Mouse (Mus musculus): ENCODE results near the gene Med8.

DNA sequence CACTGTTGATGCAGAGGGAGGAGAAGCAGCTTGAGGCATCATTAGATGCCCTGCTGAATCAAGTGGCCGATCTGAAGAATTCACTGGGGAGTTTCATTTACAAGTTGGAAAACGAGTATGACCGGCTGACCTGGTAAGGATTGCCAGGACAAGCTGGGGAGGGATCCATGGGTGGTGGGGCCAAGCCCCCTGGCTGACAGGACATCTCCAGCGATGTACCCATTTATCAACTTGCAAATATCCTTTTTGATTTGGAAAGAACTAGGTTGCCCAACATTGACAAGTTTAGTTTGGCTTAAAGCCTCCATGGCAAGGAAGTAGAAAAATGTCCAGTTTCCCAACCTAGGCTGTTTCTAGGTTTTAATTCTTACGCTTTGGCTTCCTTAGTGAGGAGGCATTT, 1.7 kb downstream of the Med8 start:
- TF ChIP-seq CTCF (IDR thresholded peaks at IDR 0.05; ENCODE audit: extremely low read depth, insufficient read depth, insufficient read length, insufficient replicate concordance) (no peak), POLR2A (IDR thresholded peaks at IDR 0.05; ENCODE audit: low read depth, low read length) (no peak)

Measured in spleen, adult 2 months (tissue).